Mouse (Mus musculus): ENCODE measurements around the gene Rbp2. TPM values are rescaled to one million over a fixed set of nuclear protein-coding genes. Genes with fewer than 3 reads are reported as not detected.

Rbp2 gene
- polyA plus RNA-seq, 1 experiment from 2014 or later = 8.4 TPM

GRCm38 (mm10) chr9:98497990-98498389 is 12.1 kb downstream of the Rbp2 start:
- WGBS = 39% methylated on average over 6 of the region's 6 CpGs
- Histone ChIP-seq H3K27me3 (replicated peaks; ENCODE audit: control insufficient read depth, insufficient read depth, low read length) (no peaks in the 10 kb centered on the region), H3K9ac (ENCODE audit: low read length) (no peak overlapping the region), H3K27ac (ENCODE audit: low read depth) (peak overlapping the region; percentile 57; the same call in 1 of the 2 replicates), H3K4me1 (replicated peaks; ENCODE audit: control insufficient read depth, insufficient read depth, low read length) (peaks cover 23% of the 10 kb centered on the region), H3K36me3 (ENCODE audit: control insufficient read depth, insufficient read depth, low read length) (no peaks in the 10 kb centered on the region), H3K9me3 (ENCODE audit: control insufficient read depth, low read length) (no peaks in the 10 kb centered on the region), H3K4me2 (ENCODE audit: low read length) (peak overlapping the region; percentile 33; the same call in 1 of the 2 replicates), H3K4me3 (ENCODE audit: low read depth, low read length) (no peak overlapping the region)
- DNase-seq (ENCODE audit: low spot score) = no peak
- no peak; the same call in 1 of the 2 replicates for ATAC-seq (replicated peaks; ENCODE audit: low FRiP score, low TSS enrichment, low read depth)

GRCm38 (mm10) chr9:98498717-98499268 is 12.9 kb downstream of the Rbp2 start:
- no peak overlapping the region for H3K4me3 ChIP-seq (ENCODE audit: low read depth, low read length)
- H3K9me3 ChIP-seq (ENCODE audit: control insufficient read depth, low read length) = no peaks in the 10 kb centered on the region
- ATAC-seq (replicated peaks; ENCODE audit: low FRiP score, low TSS enrichment, low read depth) (no peak), DNase-seq (ENCODE audit: low spot score) (no peak)
- WGBS = 62% methylated on average over 17 of the region's 17 CpGs
- no peak overlapping the region for H3K4me2 ChIP-seq (ENCODE audit: low read length)
- peaks cover 23% of the 10 kb centered on the region for H3K4me1 ChIP-seq (replicated peaks; ENCODE audit: control insufficient read depth, insufficient read depth, low read length)
- 0 out of 2 replicates have a peak overlapping the region, but pooled peaks have one; percentile 25 for H3K27ac ChIP-seq (ENCODE audit: low read depth)
- H3K9ac ChIP-seq (ENCODE audit: low read length) = no peak overlapping the region
- H3K27me3 ChIP-seq (replicated peaks; ENCODE audit: control insufficient read depth, insufficient read depth, low read length) = no peaks in the 10 kb centered on the region
- H3K36me3 ChIP-seq (ENCODE audit: control insufficient read depth, insufficient read depth, low read length) = no peaks in the 10 kb centered on the region

- DNase-seq (ENCODE audit: low spot score) (no peak), ATAC-seq (replicated peaks; ENCODE audit: low FRiP score, low TSS enrichment, low read depth) (no peak)
- WGBS = 79% methylated on average over 5 of the region's 5 CpGs
- Histone ChIP-seq H3K4me2 (ENCODE audit: low read length) (no peak overlapping the region), H3K4me3 (ENCODE audit: low read depth, low read length) (no peak overlapping the region), H3K9me3 (ENCODE audit: control insufficient read depth, low read length) (no peaks in the 10 kb centered on the region), H3K36me3 (ENCODE audit: control insufficient read depth, insufficient read depth, low read length) (no peaks in the 10 kb centered on the region), H3K4me1 (replicated peaks; ENCODE audit: control insufficient read depth, insufficient read depth, low read length) (peaks cover 23% of the 10 kb centered on the region), H3K9ac (ENCODE audit: low read length) (no peak overlapping the region), H3K27ac (ENCODE audit: low read depth) (no peak overlapping the region), H3K27me3 (replicated peaks; ENCODE audit: control insufficient read depth, insufficient read depth, low read length) (no peaks in the 10 kb centered on the region)
Measured at GRCm38 (mm10) chr9:98499601-98500000, 13.7 kb downstream of the Rbp2 start.

- Histone ChIP-seq H3K9me3 (ENCODE audit: control insufficient read depth, low read length) (no peaks in the 10 kb centered on the region), H3K27me3 (replicated peaks; ENCODE audit: control insufficient read depth, insufficient read depth, low read length) (no peaks in the 10 kb centered on the region), H3K4me3 (ENCODE audit: low read depth, low read length) (no peak overlapping the region), H3K4me1 (replicated peaks; ENCODE audit: control insufficient read depth, insufficient read depth, low read length) (no peaks in the 10 kb centered on the region), H3K4me2 (ENCODE audit: low read length) (no peak overlapping the region), H3K27ac (ENCODE audit: low read depth) (no peak overlapping the region), H3K9ac (ENCODE audit: low read length) (no peak overlapping the region), H3K36me3 (ENCODE audit: control insufficient read depth, insufficient read depth, low read length) (no peaks in the 10 kb centered on the region)
- ATAC-seq (replicated peaks; ENCODE audit: low FRiP score, low TSS enrichment, low read depth) (no peak; the same call in 1 of the 2 replicates), DNase-seq (ENCODE audit: low spot score) (no peak)
- 49% methylated on average over 6 of the region's 6 CpGs for WGBS
Measured at GRCm38 (mm10) chr9:98507480-98507879, 21.6 kb downstream of the Rbp2 start.

- ATAC-seq (replicated peaks; ENCODE audit: low FRiP score, low TSS enrichment, low read depth) (no peak), DNase-seq (ENCODE audit: low spot score) (no peak)
- no peak overlapping the region for H3K4me3 ChIP-seq (ENCODE audit: low read depth, low read length)
- WGBS = 86% methylated on average over 6 of the region's 6 CpGs
- no peaks in the 10 kb centered on the region for H3K27me3 ChIP-seq (replicated peaks; ENCODE audit: control insufficient read depth, insufficient read depth, low read length)
- no peaks in the 10 kb centered on the region for H3K4me1 ChIP-seq (replicated peaks; ENCODE audit: control insufficient read depth, insufficient read depth, low read length)
- no peak overlapping the region for H3K4me2 ChIP-seq (ENCODE audit: low read length)
- H3K9me3 ChIP-seq (ENCODE audit: control insufficient read depth, low read length) = no peaks in the 10 kb centered on the region
- H3K27ac ChIP-seq (ENCODE audit: low read depth) = no peak overlapping the region
- H3K36me3 ChIP-seq (ENCODE audit: control insufficient read depth, insufficient read depth, low read length) = no peaks in the 10 kb centered on the region
- no peak overlapping the region for H3K9ac ChIP-seq (ENCODE audit: low read length)
Measured at GRCm38 (mm10) chr9:98510363-98511055, 24.6 kb downstream of the Rbp2 start.

- no peak overlapping the region for H3K4me2 ChIP-seq (ENCODE audit: low read length)
- H3K9me3 ChIP-seq (ENCODE audit: control insufficient read depth, low read length) = no peaks in the 10 kb centered on the region
- 55% methylated on average over 2 of the region's 2 CpGs for WGBS
- no peaks in the 10 kb centered on the region for H3K36me3 ChIP-seq (ENCODE audit: control insufficient read depth, insufficient read depth, low read length)
- no peak overlapping the region for H3K27ac ChIP-seq (ENCODE audit: low read depth)
- ATAC-seq (replicated peaks; ENCODE audit: low FRiP score, low TSS enrichment, low read depth) (no peak), DNase-seq (ENCODE audit: low spot score) (no peak)
- no peaks in the 10 kb centered on the region for H3K4me1 ChIP-seq (replicated peaks; ENCODE audit: control insufficient read depth, insufficient read depth, low read length)
- no peak overlapping the region for H3K4me3 ChIP-seq (ENCODE audit: low read depth, low read length)
- H3K27me3 ChIP-seq (replicated peaks; ENCODE audit: control insufficient read depth, insufficient read depth, low read length) = no peaks in the 10 kb centered on the region
- H3K9ac ChIP-seq (ENCODE audit: low read length) = no peak overlapping the region
Measured at GRCm38 (mm10) chr9:98523872-98524271, 38.0 kb downstream of the Rbp2 start.

GRCm38 (mm10) chr9:98524786-98525542 is 39.0 kb downstream of the Rbp2 start:
- WGBS = 77% methylated on average over 7 of the region's 7 CpGs
- Histone ChIP-seq H3K4me1 (replicated peaks; ENCODE audit: control insufficient read depth, insufficient read depth, low read length) (no peaks in the 10 kb centered on the region), H3K4me3 (ENCODE audit: low read depth, low read length) (no peak overlapping the region), H3K27me3 (replicated peaks; ENCODE audit: control insufficient read depth, insufficient read depth, low read length) (no peaks in the 10 kb centered on the region), H3K27ac (ENCODE audit: low read depth) (no peak overlapping the region), H3K36me3 (ENCODE audit: control insufficient read depth, insufficient read depth, low read length) (no peaks in the 10 kb centered on the region), H3K4me2 (ENCODE audit: low read length) (no peak overlapping the region), H3K9me3 (ENCODE audit: control insufficient read depth, low read length) (no peaks in the 10 kb centered on the region), H3K9ac (ENCODE audit: low read length) (no peak overlapping the region)
- DNase-seq (ENCODE audit: low spot score) (no peak), ATAC-seq (replicated peaks; ENCODE audit: low FRiP score, low TSS enrichment, low read depth) (no peak)

GRCm38 (mm10) chr9:98525543-98525924 is 39.6 kb downstream of the Rbp2 start:
- H3K4me1 ChIP-seq (replicated peaks; ENCODE audit: control insufficient read depth, insufficient read depth, low read length) = no peaks in the 10 kb centered on the region
- no peak overlapping the region for H3K4me2 ChIP-seq (ENCODE audit: low read length)
- no peak for ATAC-seq (replicated peaks; ENCODE audit: low FRiP score, low TSS enrichment, low read depth)
- no peaks in the 10 kb centered on the region for H3K36me3 ChIP-seq (ENCODE audit: control insufficient read depth, insufficient read depth, low read length)
- 64% methylated on average over 7 of the region's 7 CpGs for WGBS
- no peak for DNase-seq (ENCODE audit: low spot score)
- no peaks in the 10 kb centered on the region for H3K9me3 ChIP-seq (ENCODE audit: control insufficient read depth, low read length)
- H3K27ac ChIP-seq (ENCODE audit: low read depth) = no peak overlapping the region
- H3K4me3 ChIP-seq (ENCODE audit: low read depth, low read length) = no peak overlapping the region
- H3K9ac ChIP-seq (ENCODE audit: low read length) = no peak overlapping the region
- H3K27me3 ChIP-seq (replicated peaks; ENCODE audit: control insufficient read depth, insufficient read depth, low read length) = no peaks in the 10 kb centered on the region

Measured in intestine, embryonic 14.5 days (tissue).